Mouse (Mus musculus): ENCODE results near the gene Emc7. TPM values are rescaled to one million over a fixed set of nuclear protein-coding genes. Genes with fewer than 3 reads are reported as not detected.
"Not testable (repeated sequence)": the region's sequence is repeated elsewhere in the genome, so short reads cannot be mapped to it uniquely, and the experiment has no call there.

Gene Emc7
- 10 to 100 TPM; 42.8 to 48.1 (median 46.4) TPM for total RNA-seq (2022)

- DNase-seq (ENCODE audit: low spot score in 2 of 2) = peak; percentile 93 to 94
Observed at GRCm38 (mm10) chr2:112454862-112455564, at the start of gene Emc7. Gene Emc7, plus strand, starts transcription at chr2:112454997.

- no peak for DNase-seq (ENCODE audit: low spot score in 2 of 2)
Observed at GRCm38 (mm10) chr2:112407030-112407429, 47.8 kb upstream of the Emc7 start.

GRCm38 (mm10) chr2:112425308-112425707 lies 29.5 kb upstream of the Emc7 start:
- DNase-seq (ENCODE audit: low spot score in 2 of 2) = no peak

GRCm38 (mm10) chr2:112428534-112428933 lies 26.3 kb upstream of the Emc7 start:
- not testable (repeated sequence) for DNase-seq (ENCODE audit: low spot score in 2 of 2)

- DNase-seq (ENCODE audit: low spot score in 2 of 2) = no peak
Observed at GRCm38 (mm10) chr2:112429665-112430064, 25.1 kb upstream of the Emc7 start.

- no peak for DNase-seq (ENCODE audit: low spot score in 2 of 2)
Observed at GRCm38 (mm10) chr2:112430403-112430802, 24.4 kb upstream of the Emc7 start.

- DNase-seq (ENCODE audit: low spot score in 2 of 2) = no peak
Observed at GRCm38 (mm10) chr2:112432523-112432922, 22.3 kb upstream of the Emc7 start.

- DNase-seq (ENCODE audit: low spot score in 2 of 2) = no peak
Observed at GRCm38 (mm10) chr2:112433359-112433758, 21.4 kb upstream of the Emc7 start.

- no peak for DNase-seq (ENCODE audit: low spot score in 2 of 2)
Observed at GRCm38 (mm10) chr2:112436292-112436691, 18.5 kb upstream of the Emc7 start.

- no peak for DNase-seq (ENCODE audit: low spot score in 2 of 2)
Observed at GRCm38 (mm10) chr2:112437589-112437988, 17.2 kb upstream of the Emc7 start.

GRCm38 (mm10) chr2:112443491-112443890 lies 11.3 kb upstream of the Emc7 start:
- no peak for DNase-seq (ENCODE audit: low spot score in 2 of 2)

GRCm38 (mm10) chr2:112445511-112445910 lies 9.3 kb upstream of the Emc7 start:
- DNase-seq (ENCODE audit: low spot score in 2 of 2) = no peak

GRCm38 (mm10) chr2:112448046-112448445 lies 6.8 kb upstream of the Emc7 start:
- not testable (repeated sequence) for DNase-seq (ENCODE audit: low spot score in 2 of 2)

- DNase-seq (ENCODE audit: low spot score in 2 of 2) = no peak
Observed at GRCm38 (mm10) chr2:112448510-112449059, 6.2 kb upstream of the Emc7 start.

- no peak for DNase-seq (ENCODE audit: low spot score in 2 of 2)
Observed at GRCm38 (mm10) chr2:112449597-112450296, 5.0 kb upstream of the Emc7 start.

GRCm38 (mm10) chr2:112452513-112452912 lies 2.3 kb upstream of the Emc7 start:
- DNase-seq (ENCODE audit: low spot score in 2 of 2) = not testable (repeated sequence)

- no peak for DNase-seq (ENCODE audit: low spot score in 2 of 2)
Observed at GRCm38 (mm10) chr2:112454125-112454861, 504 bp upstream of the Emc7 start.

- no peak for DNase-seq (ENCODE audit: low spot score in 2 of 2)
Observed at GRCm38 (mm10) chr2:112460557-112460956, 5.8 kb downstream of the Emc7 start.

- DNase-seq (ENCODE audit: low spot score in 2 of 2) = no peak
Observed at GRCm38 (mm10) chr2:112469542-112469941, 14.7 kb downstream of the Emc7 start.

- no peak for DNase-seq (ENCODE audit: low spot score in 2 of 2)
Observed at GRCm38 (mm10) chr2:112470961-112471381, 16.2 kb downstream of the Emc7 start.

- no peak for DNase-seq (ENCODE audit: low spot score in 2 of 2)
Observed at GRCm38 (mm10) chr2:112472076-112472475, 17.3 kb downstream of the Emc7 start.

Data from layer of hippocampus, adult 8-10 months (tissue).